Mouse (Mus musculus) liver, embryonic 14.5 days (tissue): ENCODE measurements around the gene Ipo7.

Experiments used
- CTCF ChIP-seq: IDR thresholded peaks from 2 replicates; pipeline ENCODE4 v1.5.1; 2016; ENCODE audit warnings: antibody characterized with exemption, low read depth, control low read depth
- EP300 ChIP-seq: IDR thresholded peaks from 2 replicates; pipeline ENCODE4 v1.6.1; 2016; ENCODE audit warnings: antibody characterized with exemption, low read depth

DNA sequence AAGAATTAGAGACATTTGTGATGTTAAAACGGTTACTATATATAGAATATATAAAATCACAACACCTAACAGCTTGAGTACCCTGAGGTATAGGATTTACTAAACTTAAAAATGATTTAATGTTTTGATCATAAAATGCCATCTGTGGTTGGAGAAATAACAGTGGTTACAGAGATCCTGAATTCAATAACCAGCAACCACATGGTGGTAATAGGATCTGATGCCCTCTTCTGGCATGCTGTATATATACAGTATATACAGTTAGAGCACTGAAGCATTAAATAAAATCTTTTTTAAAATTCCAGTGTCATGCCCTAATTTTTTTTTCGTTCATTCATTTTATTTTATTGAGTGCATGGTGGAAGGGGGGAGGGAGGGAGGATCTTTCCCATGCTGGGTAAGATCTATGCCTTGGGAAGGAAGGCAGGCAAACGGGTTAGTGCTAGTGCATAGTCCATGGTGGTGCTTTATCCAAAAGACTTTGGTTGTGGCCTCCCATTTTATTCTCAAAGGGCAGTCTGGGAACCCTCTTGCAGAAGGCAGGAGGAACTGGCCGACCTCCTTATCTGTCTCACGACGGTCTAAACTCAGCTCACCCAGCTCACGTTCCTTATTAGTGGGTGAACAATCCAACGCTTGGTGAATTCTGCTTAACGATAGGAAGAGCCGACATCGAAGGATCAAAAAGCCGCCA, 41.2 kb downstream of the Ipo7 start:
- TF ChIP-seq CTCF (peak; percentile 33; the same call in 1 of the 2 replicates), EP300 (no peak)
